Comparison of ENCODE assay signal across 16 mouse cellular contexts in the genomic region with DNA sequence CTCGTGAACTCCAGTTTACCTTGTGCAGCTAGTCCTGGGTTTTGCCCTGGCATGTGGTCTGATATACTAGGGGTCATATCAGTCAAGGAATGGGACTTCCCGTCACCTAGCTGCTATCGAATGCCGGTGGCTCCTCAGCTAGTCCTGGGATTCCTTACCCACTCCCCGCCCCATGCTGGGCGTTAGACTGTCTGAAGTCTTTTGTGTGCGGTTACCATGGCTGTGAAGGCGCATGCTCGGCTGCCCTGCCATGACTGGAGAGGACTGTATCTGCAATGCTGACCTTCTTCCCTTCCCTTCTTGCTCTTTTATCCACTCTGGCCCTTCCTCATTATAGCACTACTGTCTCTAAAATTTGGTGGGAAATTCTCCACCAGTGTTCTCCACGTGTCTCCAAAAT.
A peak's percentile ranks its signal among the peaks of the same experiment; 100 is the strongest.
DNase-seq lines count a peak whose midpoint lies in the region; ATAC-seq and TF ChIP-seq lines count a peak whose summit lies in the region.
"Had no signal": no experiment of that assay in that cellular context is flagged by ENCODE, and none has a peak within 500 bp of the region (broad histone marks: within the 10 kb centered on the region; RNA-seq: fewer than 3 reads in every experiment).

No protein-coding gene starts in this region.

- TF ChIP-seq POLR2A in cerebellum, adult 2 months (IDR thresholded peaks at IDR 0.05; ENCODE audit: borderline replicate concordance, insufficient read depth, low read length) = no peak

- H3K27me3 ChIP-seq in cerebellum, adult 2 months (ENCODE audit: control insufficient read depth, insufficient read depth, low read length) = no peaks in the 10 kb centered on the region
- H3K27me3 ChIP-seq in hindbrain, embryonic 16.5 days (replicated peaks; ENCODE audit: control insufficient read depth, insufficient read depth, low read length) = no peaks in the 10 kb centered on the region
- H3K27me3 ChIP-seq in neural tube, embryonic 11.5 days (ENCODE audit: control insufficient read depth, insufficient read depth, low read length) = no peaks in the 10 kb centered on the region

- H3K36me3 ChIP-seq in hindbrain, embryonic 16.5 days (ENCODE audit: control insufficient read depth, insufficient read depth, low read length) = no peaks in the 10 kb centered on the region
- H3K36me3 ChIP-seq in neural tube, embryonic 11.5 days (ENCODE audit: control insufficient read depth, insufficient read depth, low read length) = no peaks in the 10 kb centered on the region

- DNase-seq in cerebellum, postnatal 10 days = peak; percentile 2 to 5
- DNase-seq in cerebellum, adult 2 months = no peak
- DNase-seq in embryo, embryonic 10.5 days (ENCODE audit: low spot score) = peak; percentile 59
- peak; percentile 38 for DNase-seq in neural tube, embryonic 11.5 days (ENCODE audit: low spot score)
- no peak for DNase-seq in gastrocnemius, postnatal 36 days
- DNase-seq in frontal cortex, postnatal 14 days (ENCODE audit: low spot score in 2 of 2) = no peak
- DNase-seq: adrenal gland, postnatal 36 days; cerebellum, adult 11 months; gastrocnemius, postnatal 10 days; heart, postnatal 14 days; kidney, adult 11 months; lung, adult 2 months; right cerebral cortex, adult 18-20 months had no signal

- TF ChIP-seq CTCF in cerebellum, adult 2 months (IDR thresholded peaks at IDR 0.05; ENCODE audit: borderline replicate concordance, insufficient read depth, low read depth, low read length) = no peak

- no peak overlapping the region for H3K9ac ChIP-seq in hindbrain, embryonic 16.5 days (ENCODE audit: low read depth, low read length)
- H3K9ac ChIP-seq in neural tube, embryonic 11.5 days (ENCODE audit: low read length) = no peak overlapping the region

- no peaks in the 10 kb centered on the region for H3K4me1 ChIP-seq in cerebellum, adult 2 months (ENCODE audit: control insufficient read depth, insufficient read depth, low read length)
- H3K4me1 ChIP-seq in hindbrain, embryonic 16.5 days (ENCODE audit: control insufficient read depth, insufficient read depth, low read depth, low read length) = no peaks in the 10 kb centered on the region
- H3K4me1 ChIP-seq in neural tube, embryonic 11.5 days (ENCODE audit: control insufficient read depth, insufficient read depth, low read length) = no peaks in the 10 kb centered on the region

- H3K4me3 ChIP-seq in cerebellum, adult 2 months (replicated peaks; ENCODE audit: insufficient read depth, low read depth, low read length) = no peak overlapping the region
- no peak overlapping the region for H3K4me3 ChIP-seq in hindbrain, embryonic 16.5 days (ENCODE audit: low read length)
- no peak overlapping the region for H3K4me3 ChIP-seq in neural tube, embryonic 11.5 days (ENCODE audit: low read depth, low read length)
- H3K4me3 ChIP-seq: left cerebral cortex, adult 2 months had no signal

- no peak overlapping the region for H3K27ac ChIP-seq in cerebellum, adult 2 months (ENCODE audit: insufficient read depth, low read length)
- H3K27ac ChIP-seq in hindbrain, embryonic 16.5 days (ENCODE audit: low read depth, low read length) = no peak overlapping the region
- no peak overlapping the region for H3K27ac ChIP-seq in neural tube, embryonic 11.5 days (ENCODE audit: low read depth, low read length)
- H3K27ac ChIP-seq: left cerebral cortex, adult 2 months had no signal

- no peak; the same call in 1 of the 2 replicates for ATAC-seq in hindbrain, embryonic 16.5 days
- peak; percentile 79 for ATAC-seq in neural tube, embryonic 11.5 days (ENCODE audit: insufficient read depth, low FRiP score, low TSS enrichment)
- no peak for ATAC-seq in frontal cortex, adult (ENCODE audit: low TSS enrichment)

- H3K9me3 ChIP-seq in hindbrain, embryonic 16.5 days (ENCODE audit: control insufficient read depth, low read length) = no peaks in the 10 kb centered on the region
- no peaks in the 10 kb centered on the region for H3K9me3 ChIP-seq in neural tube, embryonic 11.5 days (ENCODE audit: control insufficient read depth, low read length)

- 0 out of 2 replicates have a peak overlapping the region, but pooled peaks have one; percentile 18 for H3K4me2 ChIP-seq in hindbrain, embryonic 16.5 days (ENCODE audit: low read length)
- H3K4me2 ChIP-seq in neural tube, embryonic 11.5 days (ENCODE audit: low read depth) = no peak overlapping the region

- 18% methylated on average over 10 of the region's 10 CpGs for WGBS in cerebellum, adult 2 months
- 26% methylated on average over 10 of the region's 10 CpGs for WGBS in hindbrain, embryonic 16.5 days
- 32% methylated on average over 10 of the region's 10 CpGs for WGBS in neural tube, embryonic 11.5 days

- intact Hi-C loops in gastrocnemius, postnatal 36 days (cut with DNase I) = no loop called here

Comparison
In these comparisons a context has a peak if more than half of its experiments do, and no peak if none do; other contexts are left out.
1. DNase-seq: peak in cerebellum, postnatal 10 days (2 of 2), embryo, embryonic 10.5 days (single experiment) and neural tube, embryonic 11.5 days (single experiment); none in cerebellum, adult 2 months (0 of 2), gastrocnemius, postnatal 36 days (0 of 2) and frontal cortex, postnatal 14 days (0 of 2).